Mouse (Mus musculus): ENCODE measurements around the gene Lmna.
A peak's percentile ranks its signal among the peaks of the same experiment; 100 is the strongest.

Lmna gene

GRCm38 (mm10) chr3:88509692-88510420 is at the start of gene Lmna:
Gene Lmna, minus strand, starts transcription at chr3:88509956.
- DNase-seq (ENCODE audit: low read depth in 1 of 2, low spot score in 2 of 2): peak; percentile 91 to 96

DNA sequence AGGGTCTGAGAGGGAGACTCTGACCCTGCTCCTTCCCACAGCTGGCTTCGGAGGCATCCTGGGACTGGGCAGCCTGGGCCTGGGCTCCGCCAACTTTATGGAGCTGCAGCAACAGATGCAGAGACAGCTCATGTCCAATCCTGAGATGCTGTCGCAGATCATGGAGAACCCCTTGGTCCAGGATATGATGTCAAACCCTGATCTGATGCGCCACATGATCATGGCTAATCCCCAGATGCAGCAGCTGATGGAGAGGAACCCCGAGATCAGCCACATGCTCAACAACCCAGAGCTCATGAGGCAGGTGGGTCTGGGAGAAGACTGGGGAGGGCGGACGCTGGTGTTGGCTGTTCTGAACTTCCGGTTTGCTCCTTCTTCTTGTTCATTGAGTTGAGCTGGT is 46.9 kb upstream of the Lmna start:
- DNase-seq (ENCODE audit: low read depth in 1 of 2, low spot score in 2 of 2): no peak

- DNase-seq (ENCODE audit: low read depth in 1 of 2, low spot score in 2 of 2): no peak
These were observed 46.0 kb upstream of the Lmna start for GRCm38 (mm10) chr3:88555731-88556130.

- DNase-seq (ENCODE audit: low read depth in 1 of 2, low spot score in 2 of 2): no peak
These were observed 45.4 kb upstream of the Lmna start for GRCm38 (mm10) chr3:88555069-88555605.

- no peak for DNase-seq (ENCODE audit: low read depth in 1 of 2, low spot score in 2 of 2)
These were observed 44.3 kb upstream of the Lmna start for GRCm38 (mm10) chr3:88553880-88554586.

DNA sequence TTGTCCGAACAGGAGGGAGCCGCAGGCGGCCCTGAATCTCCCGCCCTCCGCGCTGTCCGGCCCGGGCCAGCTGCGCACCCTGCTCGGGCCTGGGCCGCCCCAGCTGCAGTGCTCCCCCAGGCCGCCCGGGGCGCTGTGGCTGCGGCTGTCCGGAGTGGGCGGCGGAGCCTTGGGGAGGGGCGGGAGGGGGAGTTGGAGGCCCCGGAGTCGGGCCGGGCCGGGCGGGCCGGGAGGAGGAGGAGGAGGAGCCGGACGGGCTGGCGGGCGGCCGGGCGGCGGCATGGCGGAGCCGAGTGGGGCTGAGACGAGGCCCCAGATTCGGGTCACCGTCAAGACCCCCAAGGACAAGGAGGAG is 43.7 kb upstream of the Lmna start, which contains the start of gene Ubqln4:
TSS of gene Ubqln4 (plus strand) at position 234 of the 355 bp plus-strand sequence.
- DNase-seq (ENCODE audit: low read depth in 1 of 2, low spot score in 2 of 2): peak; percentile 47 to 85

DNA sequence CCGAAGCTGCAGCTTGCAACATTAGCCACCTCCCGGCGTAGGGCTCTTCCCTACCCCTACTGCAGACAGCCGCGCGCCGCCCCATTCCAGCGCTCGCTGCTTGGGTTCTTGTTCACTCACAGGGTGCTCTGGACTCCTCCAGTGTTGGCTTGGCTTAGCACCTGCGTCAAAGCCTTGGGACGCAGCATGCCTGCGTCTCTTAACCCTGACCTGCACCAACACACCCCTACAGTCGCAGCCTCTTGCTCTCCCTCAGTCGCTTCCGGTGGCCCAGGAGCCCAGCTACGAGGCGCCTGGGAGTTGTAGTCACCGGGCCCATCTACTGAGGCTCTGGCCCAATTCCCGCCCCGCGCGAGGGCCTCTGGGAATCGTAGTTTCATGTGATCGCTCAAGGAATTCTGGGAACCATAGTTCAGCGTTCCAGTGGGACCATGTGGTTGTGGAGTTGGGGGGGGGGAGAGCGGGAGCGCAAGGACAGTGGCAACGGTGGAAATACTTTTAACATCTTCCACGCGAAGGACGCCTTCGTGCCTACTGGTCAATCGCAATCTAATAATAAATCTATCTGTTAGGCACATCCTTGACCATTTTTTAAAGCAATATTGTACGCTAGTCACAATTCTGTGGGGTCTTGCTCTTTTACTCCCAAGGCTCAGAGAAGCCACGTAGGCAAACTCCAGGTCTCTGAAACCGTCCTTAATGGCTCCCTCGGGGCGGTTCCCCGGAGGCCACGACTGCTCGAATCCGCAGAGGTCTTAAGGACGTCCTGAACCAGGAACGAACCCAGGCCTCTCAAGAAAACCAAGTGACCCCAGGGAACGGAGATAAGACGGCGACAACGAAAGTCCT is 43.1 kb upstream of the Lmna start, which contains the start of gene Lamtor2:
TSS of gene Lamtor2 (minus strand) at position 399 of the 849 bp plus-strand sequence.
- peak; percentile 77 to 82 for DNase-seq (ENCODE audit: low read depth in 1 of 2, low spot score in 2 of 2)

DNA sequence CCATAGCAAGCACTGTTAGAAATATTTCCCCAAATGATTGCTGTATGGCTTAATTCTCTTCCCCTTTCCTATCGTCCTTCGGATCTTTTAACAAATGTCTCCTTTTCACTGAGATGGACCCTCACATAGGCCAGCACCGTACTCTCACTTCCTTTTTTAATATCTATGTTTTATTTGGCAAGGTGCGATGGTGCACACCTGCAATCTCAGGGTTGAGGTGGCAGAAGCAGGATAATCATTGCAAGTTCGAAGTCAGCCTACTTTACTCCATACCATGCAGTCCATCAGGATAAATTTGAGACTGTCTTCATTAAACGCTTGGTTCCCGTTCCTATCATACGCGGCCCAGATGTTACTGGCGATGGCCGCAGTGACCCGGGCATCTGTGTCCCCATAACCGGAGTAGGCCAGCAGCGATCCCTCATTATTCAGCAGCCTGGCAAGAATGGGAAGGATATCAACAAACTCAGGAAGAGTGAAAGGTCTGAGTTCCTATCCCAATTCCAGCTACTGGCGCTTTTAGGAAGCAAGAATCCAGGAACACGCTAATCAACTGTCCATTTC is 42.4 kb upstream of the Lmna start:
- no peak for DNase-seq (ENCODE audit: low read depth in 1 of 2, low spot score in 2 of 2)

- DNase-seq (ENCODE audit: low read depth in 1 of 2, low spot score in 2 of 2): no peak
These were observed 41.8 kb upstream of the Lmna start for GRCm38 (mm10) chr3:88551586-88551985.

GRCm38 (mm10) chr3:88548180-88548917 is 38.6 kb upstream of the Lmna start, which contains the start of gene Rab25:
Gene Rab25, minus strand, starts transcription at chr3:88548300.
- DNase-seq (ENCODE audit: low read depth in 1 of 2, low spot score in 2 of 2): no peak

GRCm38 (mm10) chr3:88546674-88547418 is 37.1 kb upstream of the Lmna start:
- DNase-seq (ENCODE audit: low read depth in 1 of 2, low spot score in 2 of 2): no peak

DNA sequence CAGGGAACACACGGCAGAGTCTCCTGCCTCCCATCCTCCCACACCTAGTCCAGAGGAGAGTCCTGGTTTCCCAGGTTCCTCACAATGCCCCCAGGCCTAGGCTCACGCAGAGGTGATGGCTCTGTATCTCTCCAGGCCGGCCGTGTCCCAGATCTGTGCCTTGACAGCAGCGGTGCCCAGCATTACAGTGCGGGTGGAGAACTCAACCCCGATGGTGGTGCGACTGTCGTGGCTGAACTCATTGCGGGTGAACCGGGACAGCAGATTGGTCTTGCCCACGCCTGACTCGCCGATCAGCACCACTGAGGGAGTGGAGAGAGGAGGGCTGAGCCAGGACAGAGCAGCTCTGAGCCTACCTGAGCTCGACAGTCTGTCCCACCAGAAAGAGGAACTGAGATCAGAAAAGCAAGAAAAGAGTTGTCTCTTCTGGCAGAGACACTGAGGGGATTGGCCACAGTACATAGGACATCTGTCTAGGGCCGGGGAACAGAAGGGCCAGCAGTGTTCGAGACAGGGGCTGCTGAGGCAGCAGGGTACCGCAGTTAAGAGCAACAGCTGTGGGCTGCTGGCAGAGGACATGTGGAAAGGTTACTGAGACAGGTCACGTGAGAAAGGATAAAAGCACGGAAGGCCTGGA is 35.3 kb upstream of the Lmna start:
- no peak for DNase-seq (ENCODE audit: low read depth in 1 of 2, low spot score in 2 of 2)

- DNase-seq (ENCODE audit: low read depth in 1 of 2, low spot score in 2 of 2): no peak
These were observed 34.8 kb upstream of the Lmna start for GRCm38 (mm10) chr3:88544514-88544913.

DNA sequence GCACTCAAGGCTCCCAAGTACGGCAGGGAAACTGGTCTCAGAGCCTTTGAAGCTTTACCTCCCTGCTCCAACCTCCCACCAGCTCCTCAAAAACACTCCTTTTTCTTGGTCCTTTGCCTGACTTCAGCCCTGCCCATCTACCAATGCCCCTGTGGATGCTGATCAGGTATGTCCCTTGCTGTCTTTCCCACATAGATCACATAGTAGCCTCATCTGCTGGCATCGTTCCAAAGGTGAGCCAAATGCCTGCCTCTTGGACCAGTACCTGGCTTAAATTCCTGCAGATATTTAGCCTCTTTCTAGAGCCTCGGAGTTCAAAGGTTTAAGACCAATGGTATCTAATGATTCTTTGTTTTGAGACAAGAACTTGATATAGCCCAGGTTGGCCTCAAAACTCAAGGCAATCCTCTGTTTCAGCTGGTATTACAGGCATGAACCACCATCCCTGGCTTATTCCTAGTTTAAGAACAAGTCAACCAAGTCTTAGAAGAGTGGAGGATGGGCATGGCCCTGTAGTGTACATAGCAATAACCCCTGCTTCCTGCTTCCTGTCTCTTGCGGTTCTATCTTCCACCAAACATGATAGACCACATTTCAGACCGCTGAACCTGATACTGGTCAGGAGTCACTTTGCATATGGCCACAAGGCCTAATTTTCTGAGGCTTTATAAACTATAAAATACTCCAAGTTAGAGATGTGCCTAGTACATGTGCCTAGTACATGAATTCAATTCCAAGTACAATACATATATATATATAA is 34.1 kb upstream of the Lmna start:
- no peak for DNase-seq (ENCODE audit: low read depth in 1 of 2, low spot score in 2 of 2)

DNA sequence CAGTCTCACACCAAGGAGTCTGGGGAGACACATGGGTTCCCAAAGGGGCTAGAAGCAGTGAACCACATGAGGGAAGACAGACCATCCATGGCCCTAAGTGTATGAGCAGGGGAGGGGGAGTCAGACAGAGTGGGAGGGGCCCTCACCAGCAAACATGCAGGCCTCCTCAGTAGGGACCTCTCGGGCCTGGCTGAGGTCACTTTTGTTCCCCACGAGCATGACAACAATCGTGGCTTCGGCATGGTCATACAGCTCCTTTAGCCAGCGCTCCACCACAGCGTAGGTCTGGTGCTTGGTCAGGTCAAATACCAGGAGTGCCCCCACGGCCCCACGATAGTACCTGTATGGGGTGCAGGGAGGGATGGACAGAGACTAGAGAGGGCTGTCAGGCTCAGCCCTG is 33.4 kb upstream of the Lmna start:
- no peak for DNase-seq (ENCODE audit: low read depth in 1 of 2, low spot score in 2 of 2)

GRCm38 (mm10) chr3:88542486-88542885 is 32.7 kb upstream of the Lmna start:
- DNase-seq (ENCODE audit: low read depth in 1 of 2, low spot score in 2 of 2): no peak

DNA sequence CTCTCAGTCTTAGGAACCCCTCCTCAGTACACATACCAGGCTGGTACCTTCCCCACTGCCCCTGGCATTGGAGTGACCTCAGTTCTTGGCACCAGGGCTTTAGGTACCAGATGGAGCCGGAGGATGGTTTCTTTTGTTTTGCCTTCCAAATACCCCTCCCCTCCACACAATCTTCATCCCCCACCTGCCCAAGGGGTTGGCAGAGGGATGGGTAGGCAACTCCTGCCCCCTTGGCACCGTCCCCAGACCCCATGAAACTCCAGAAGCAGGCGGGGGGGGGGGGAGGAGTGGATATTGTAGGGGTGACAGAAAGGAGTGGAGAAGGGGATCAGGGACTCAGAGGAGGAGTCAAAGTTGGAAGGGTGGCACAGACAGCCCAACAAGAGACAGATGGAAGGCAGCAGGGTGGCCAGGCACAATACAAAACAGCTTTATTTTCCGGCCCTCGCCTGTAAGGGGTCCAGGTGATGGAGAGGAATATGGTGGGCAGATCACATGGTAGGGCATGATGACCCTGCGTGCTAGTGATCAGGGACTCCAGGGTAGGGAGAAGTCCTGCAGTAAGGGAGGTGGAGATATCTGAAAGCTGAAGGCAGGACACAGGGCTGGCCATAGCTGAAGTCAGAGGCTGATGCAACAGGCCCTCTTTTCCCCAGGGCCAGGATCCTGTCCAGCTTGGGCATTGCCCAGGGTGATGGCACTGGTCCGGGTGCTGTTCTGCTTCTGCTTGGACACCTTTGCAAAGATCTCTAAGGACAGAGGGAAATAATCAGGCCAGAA is 32.1 kb upstream of the Lmna start:
- no peak for DNase-seq (ENCODE audit: low read depth in 1 of 2, low spot score in 2 of 2)

DNA sequence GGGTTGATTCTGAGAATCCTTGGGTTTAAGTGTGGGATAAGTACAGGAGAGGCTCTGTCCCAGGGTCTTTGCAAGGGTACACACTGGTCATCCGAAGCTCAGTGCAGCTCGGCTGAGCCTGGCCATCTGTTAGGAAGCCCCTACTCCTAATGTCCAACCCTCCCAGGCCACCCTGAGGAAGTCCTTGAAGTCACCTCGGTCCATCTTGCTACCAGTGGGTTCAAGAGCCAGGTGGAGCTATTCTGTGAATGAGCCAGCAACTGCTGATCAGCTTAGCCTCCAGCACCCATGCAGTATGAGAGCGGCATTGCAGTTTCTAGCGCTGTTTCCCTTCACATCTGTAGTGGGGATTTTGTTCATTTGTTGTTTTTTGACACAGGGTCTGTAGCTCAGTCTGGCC is 30.3 kb upstream of the Lmna start:
- no peak for DNase-seq (ENCODE audit: low read depth in 1 of 2, low spot score in 2 of 2)
